Mouse (Mus musculus) layer of hippocampus, postnatal 14 days (tissue): Measurements from ENCODE around the gene Hfe. TPM values are rescaled to one million over a fixed set of nuclear protein-coding genes. Genes with fewer than 3 reads are reported as not detected.

Experiments used
- DNase-seq, 2 experiments: peaks; one replicate each; pipeline ENCODE4 v3.0.0; 2021 to 2022; ENCODE audit warnings: low spot score in 2 of 2, mixed read lengths in 1 of 2
- long read RNA-seq, 2 experiments: library from polyadenylated mRNA; stranded (forward); transcript quantifications; one replicate each; pipeline ENCODE4 v2.0.0; 2021
- total RNA-seq, 2 experiments: library from RNA; stranded (reverse); gene quantifications; 2 replicates each; pipeline ENCODE4 v1.2.3; 2021

Gene Hfe
- total RNA-seq, result 1 to 10 TPM; 3.4 to 5.4 TPM
- long read RNA-seq, experiment 1, transcript Hfe-202 (6 exons, 3,572 nt), result major isoform, 6 of 7 reads
- long read RNA-seq, experiment 1, partial matches to known transcripts, result 0 of 7 reads
- long read RNA-seq, experiment 1, other reads (novel, unspliced or antisense), result 0 of 7 reads
- long read RNA-seq, experiment 2, transcript Hfe-202 (6 exons, 3,572 nt), result major isoform, 7 of 9 reads
- long read RNA-seq, experiment 2, partial matches to known transcripts, result 0 of 9 reads
- long read RNA-seq, experiment 2, other reads (novel, unspliced or antisense), result 2 of 9 reads

GRCm38 (mm10) chr13:23710374-23711089 is at the start of gene Hfe:
Hfe (minus strand) TSS chr13:23710854.
- no peak for DNase-seq

- no peak for DNase-seq
Measured at GRCm38 (mm10) chr13:23759916-23760239, 49.2 kb upstream of the Hfe start.

- no peak for DNase-seq
Measured at GRCm38 (mm10) chr13:23759251-23759771, 48.7 kb upstream of the Hfe start.

- no peak for DNase-seq
Measured at GRCm38 (mm10) chr13:23757921-23758320, 47.3 kb upstream of the Hfe start.

- no peak for DNase-seq
Measured at GRCm38 (mm10) chr13:23757211-23757773, 46.6 kb upstream of the Hfe start.

- DNase-seq, result peak; percentile 72 to 92
Measured at GRCm38 (mm10) chr13:23756790-23757189, 46.1 kb upstream of the Hfe start, which contains the start of gene Hist1h4b. Hist1h4b (plus strand) TSS chr13:23757013.

- DNase-seq, result no peak
Measured at GRCm38 (mm10) chr13:23755000-23755399, 44.3 kb upstream of the Hfe start.

GRCm38 (mm10) chr13:23753314-23754078 is 42.8 kb upstream of the Hfe start:
- no peak for DNase-seq

- DNase-seq, result no peak
Measured at GRCm38 (mm10) chr13:23752742-23753172, 42.1 kb upstream of the Hfe start.

GRCm38 (mm10) chr13:23752067-23752741 is 41.5 kb upstream of the Hfe start, which contains the start of gene Hist1h3b:
Hist1h3b (plus strand) TSS chr13:23752267.
- DNase-seq, result peak; percentile 87 to 94

GRCm38 (mm10) chr13:23751478-23751956 is 40.9 kb upstream of the Hfe start:
- no peak for DNase-seq

GRCm38 (mm10) chr13:23750839-23751477 is 40.3 kb upstream of the Hfe start, which contains the start of gene Hist1h2ab:
Hist1h2ab (plus strand) TSS chr13:23751126.
- DNase-seq, result peak; percentile 41 to 73

- no peak for DNase-seq
Measured at GRCm38 (mm10) chr13:23749563-23750121, 39.0 kb upstream of the Hfe start.

- DNase-seq, result no peak
Measured at GRCm38 (mm10) chr13:23747892-23748288, 37.2 kb upstream of the Hfe start.

- no peak for DNase-seq
Measured at GRCm38 (mm10) chr13:23747081-23747891, 36.6 kb upstream of the Hfe start.

- peak; percentile 74 to 92 for DNase-seq
Measured at GRCm38 (mm10) chr13:23746201-23747080, 35.8 kb upstream of the Hfe start, which contains the start of gene Hist1h2bb. Hist1h2bb (plus strand) TSS chr13:23746734.

- DNase-seq, result peak; percentile 79 to 92
Measured at GRCm38 (mm10) chr13:23745381-23746161, 34.9 kb upstream of the Hfe start, which contains the start of gene Hist1h3c. Hist1h3c (minus strand) TSS chr13:23745602.
